In the genomic region with DNA sequence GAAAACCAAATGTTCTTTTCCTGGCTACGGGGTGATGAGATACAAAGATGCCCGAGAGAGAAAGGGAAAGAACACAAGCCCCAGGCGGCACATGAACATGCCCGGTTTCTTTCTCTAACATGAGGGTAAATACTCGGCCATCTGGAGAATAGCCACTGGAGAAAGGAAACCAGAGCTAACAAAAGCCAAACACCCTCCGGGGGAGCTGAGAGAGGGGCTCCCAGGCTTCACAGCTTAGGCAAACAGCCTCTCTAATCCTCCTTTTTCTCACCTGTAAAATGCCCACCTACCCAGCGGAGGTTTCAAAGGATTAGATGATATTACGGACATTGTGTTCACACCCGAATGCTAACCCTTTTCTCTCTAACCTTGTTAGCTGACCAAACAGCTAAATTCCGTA, we compare ENCODE assay signal across 36 mouse cellular contexts. TPM values are rescaled to one million over a fixed set of nuclear protein-coding genes. Genes with fewer than 3 reads are reported as not detected.
"Had no signal": no experiment of that assay in that cellular context is flagged by ENCODE, and none has a peak within 500 bp of the region (broad histone marks: within the 10 kb centered on the region; RNA-seq: fewer than 3 reads in every experiment).

No protein-coding gene starts in this region.

- H3K27ac ChIP-seq: limb, embryonic 10.5 days; limb, embryonic 12.5 days; limb, embryonic 13.5 days; limb, embryonic 15.5 days; liver, embryonic 12.5 days; liver, embryonic 13.5 days; liver, embryonic 14.5 days; liver, embryonic 15.5 days; lung, embryonic 15.5 days; macrophage; midbrain, embryonic 10.5 days; midbrain, embryonic 12.5 days; midbrain, embryonic 13.5 days; midbrain, embryonic 15.5 days; neural tube, embryonic 12.5 days; neural tube, embryonic 13.5 days had no signal

- H3K9me3 ChIP-seq: limb, embryonic 10.5 days; limb, embryonic 12.5 days; limb, embryonic 13.5 days; limb, embryonic 15.5 days; liver, embryonic 12.5 days; liver, embryonic 13.5 days; liver, embryonic 15.5 days; lung, embryonic 15.5 days; midbrain, embryonic 15.5 days; neural tube, embryonic 12.5 days had no signal

- H3K4me2 ChIP-seq: limb, embryonic 12.5 days; limb, embryonic 13.5 days; limb, embryonic 15.5 days; liver, embryonic 11.5 days; liver, embryonic 12.5 days; liver, embryonic 13.5 days; liver, embryonic 15.5 days; lung, embryonic 14.5 days; lung, embryonic 15.5 days; midbrain, embryonic 12.5 days; midbrain, embryonic 13.5 days; midbrain, embryonic 15.5 days; neural tube, embryonic 12.5 days; neural tube, embryonic 13.5 days had no signal

- H3K36me3 ChIP-seq: limb, embryonic 10.5 days; limb, embryonic 12.5 days; limb, embryonic 13.5 days; limb, embryonic 15.5 days; liver, embryonic 12.5 days; liver, embryonic 13.5 days; liver, embryonic 15.5 days; lung, embryonic 15.5 days; midbrain, embryonic 15.5 days had no signal

- ATAC-seq: liver, embryonic 12.5 days; liver, postnatal 0 days; lung, postnatal 0 days; midbrain, embryonic 13.5 days; midbrain, embryonic 15.5 days; midbrain, embryonic 16.5 days had no signal

- DNase-seq: left cerebral cortex, postnatal 4 days; liver; liver, embryonic 13.5 days; liver, postnatal 0 days; lung, adult 18-20 months; lung, adult 2 months; lung, embryonic 14.5 days; lung, postnatal 10 days; lung, postnatal 14 days; lung, postnatal 36 days; lung, postnatal 4 days; midbrain, embryonic 14.5 days had no signal

- H3K4me1 ChIP-seq: limb, embryonic 10.5 days; limb, embryonic 12.5 days; limb, embryonic 13.5 days; limb, embryonic 15.5 days; lung, embryonic 15.5 days; midbrain, embryonic 10.5 days; midbrain, embryonic 12.5 days; midbrain, embryonic 13.5 days; midbrain, embryonic 15.5 days; neural tube, embryonic 12.5 days; neural tube, embryonic 13.5 days had no signal

- H3K9ac ChIP-seq: limb, embryonic 12.5 days; limb, embryonic 13.5 days; limb, embryonic 15.5 days; liver, embryonic 12.5 days; liver, embryonic 13.5 days; liver, embryonic 14.5 days; liver, embryonic 15.5 days; liver, postnatal 0 days; lung, embryonic 14.5 days; lung, embryonic 15.5 days; midbrain, embryonic 12.5 days; midbrain, embryonic 13.5 days; midbrain, embryonic 15.5 days; neural tube, embryonic 12.5 days; neural tube, embryonic 13.5 days had no signal

- H3K27me3 ChIP-seq: limb, embryonic 12.5 days; limb, embryonic 13.5 days; limb, embryonic 15.5 days; liver, embryonic 12.5 days; liver, embryonic 13.5 days; liver, embryonic 15.5 days; lung, embryonic 15.5 days; midbrain, embryonic 12.5 days; midbrain, embryonic 13.5 days; midbrain, embryonic 15.5 days; neural tube, embryonic 12.5 days; neural tube, embryonic 13.5 days had no signal

- H3K4me3 ChIP-seq: limb, embryonic 10.5 days; limb, embryonic 12.5 days; limb, embryonic 13.5 days; limb, embryonic 15.5 days; liver, embryonic 12.5 days; liver, embryonic 13.5 days; liver, embryonic 15.5 days; lung, embryonic 15.5 days; megakaryocyte, embryonic 14.5 days; midbrain, embryonic 10.5 days; midbrain, embryonic 12.5 days; midbrain, embryonic 13.5 days; midbrain, embryonic 15.5 days; myocyte; neural tube, embryonic 12.5 days; neural tube, embryonic 13.5 days had no signal

RNA-seq across cellular contexts. Expression of a gene that starts 39.6 kb away (rescaled TPM):
- total RNA-seq: megakaryocyte, adult 5-6 weeks; monocyte, adult 5-6 weeks had no signal
- polyA plus RNA-seq: limb, embryonic 15.5 days; liver, adult 2 months; macrophage; neural tube, embryonic 11.5 days had no signal
